ENCODE assay signal across 8 mouse cellular contexts in the genomic region with DNA sequence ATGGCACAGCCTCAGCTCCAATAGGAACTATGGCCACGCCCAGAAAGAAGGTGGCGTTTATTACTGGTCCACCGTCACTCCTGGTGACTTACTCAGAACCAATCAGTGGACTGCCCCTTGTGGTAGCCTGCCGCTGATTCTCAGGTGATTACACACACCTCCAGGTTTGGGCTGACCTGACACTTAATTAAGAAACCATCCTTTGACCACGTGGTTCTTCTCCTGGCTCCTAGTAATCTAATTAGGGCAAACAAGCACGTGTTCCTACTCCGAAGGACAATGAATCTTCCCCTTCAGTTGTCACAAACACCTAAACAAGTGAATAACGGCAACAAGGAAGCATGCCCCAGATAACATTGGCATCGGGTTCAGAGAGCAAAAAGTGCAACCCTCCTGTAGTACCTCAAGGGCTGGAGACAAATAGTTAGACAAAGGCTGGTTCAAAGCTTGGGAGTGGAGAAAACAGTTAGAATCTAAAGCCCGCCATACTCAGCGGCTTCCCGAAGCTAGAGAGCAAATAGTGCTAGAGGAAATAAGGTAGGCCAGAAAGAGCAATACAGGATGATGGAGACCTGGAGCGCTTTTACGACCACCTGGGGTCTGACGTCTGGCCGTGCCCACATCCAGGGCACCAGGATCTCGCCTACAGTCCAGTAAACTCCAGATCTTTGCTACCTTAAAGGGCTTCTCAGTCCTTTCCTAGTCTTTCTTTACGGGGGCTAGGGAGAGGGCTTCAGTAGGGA. TPM values are rescaled to one million over a fixed set of nuclear protein-coding genes. Genes with fewer than 3 reads are reported as not detected.
DNase-seq lines count a peak whose midpoint lies in the region; ATAC-seq lines count a peak whose summit lies in the region.

No protein-coding gene starts in this region.

- peak; percentile 8 for DNase-seq in gastrocnemius, postnatal 10 days
- DNase-seq in gastrocnemius, postnatal 25 days, result no peak
- DNase-seq in cerebellum, adult 9-10 months, result peak; percentile 76
- peak; percentile 61 for DNase-seq in forelimb bud, embryonic 11.5 days (ENCODE audit: low read depth, low spot score)
- DNase-seq in left cerebral cortex, postnatal 25 days (ENCODE audit: low spot score in 2 of 2), result peak; percentile 70 to 83
- peak; percentile 59 for DNase-seq in right cerebral cortex, postnatal 4 days

- peak; percentile 74 for ATAC-seq in inflammation-experienced regulatory T-cells, adult 6 months
- ATAC-seq in megakaryocyte-erythroid progenitor cell, adult 5-6 weeks (replicated peaks; ENCODE audit: low FRiP score, low TSS enrichment, poor library complexity, severe bottlenecking), result peak; percentile 96

- intact Hi-C loops in left cerebral cortex, postnatal 25 days (cut with DNase I), result loop anchor here (5.0 kb wide), 1 partner anchor 71 kb away; no protein-coding TSS in a partner anchor

RNA-seq across cellular contexts. Expression of gene Rdh11, which starts 1.0 kb away (rescaled TPM):
- 1 to 10 TPM; 4.5 to 4.7 TPM for total RNA-seq in gastrocnemius, postnatal 10 days (2021)
- 1 to 10 TPM; 2.4 to 2.7 TPM for total RNA-seq in gastrocnemius, postnatal 25 days (2021)
- polyA plus RNA-seq in inflammation-experienced regulatory T-cells, adult 6 months (2017; shearing (Covaris generic)), result 10 to 100 TPM; 16.9 to 22.4 (median 18.0) TPM
- total RNA-seq in left cerebral cortex, postnatal 25 days (2021), result 10 to 100 TPM; 19.6 to 21.3 TPM
- 17.3 and 24.7 TPM in 2 replicates for total RNA-seq in megakaryocyte-erythroid progenitor cell, adult 5-6 weeks (2014; fragmentation: Nextera tagmentation)
- total RNA-seq in megakaryocyte-erythroid progenitor cell, adult 5-6 weeks (2017), result 29.6 and 30.5 TPM in 2 replicates

RNA-seq across cellular contexts. Expression of gene Rdh12, which starts 17.6 kb away (rescaled TPM):
- under 1 TPM; 0.35 to 0.41 TPM for total RNA-seq in gastrocnemius, postnatal 10 days (2021)
- under 1 TPM; 0.20 to 0.21 TPM for total RNA-seq in gastrocnemius, postnatal 25 days (2021)
- polyA plus RNA-seq in inflammation-experienced regulatory T-cells, adult 6 months (2017; shearing (Covaris generic)), result 10 to 100 TPM; 12.7 to 13.8 (median 13.2) TPM
- 1 to 10 TPM; 1.4 to 2.1 TPM for total RNA-seq in left cerebral cortex, postnatal 25 days (2021)
- 1.2 and 5.7 TPM in 2 replicates for total RNA-seq in megakaryocyte-erythroid progenitor cell, adult 5-6 weeks (2014; fragmentation: Nextera tagmentation)
- 0.19 TPM in 1 of 2 replicates, not detected in the other for total RNA-seq in megakaryocyte-erythroid progenitor cell, adult 5-6 weeks (2017)

RNA-seq across cellular contexts. Expression of gene Vti1b, which starts 18.6 kb away (rescaled TPM):
- 10 to 100 TPM; 50.3 to 60.1 TPM for total RNA-seq in gastrocnemius, postnatal 10 days (2021)
- total RNA-seq in gastrocnemius, postnatal 25 days (2021), result 10 to 100 TPM; 60.1 to 66.5 TPM
- polyA plus RNA-seq in inflammation-experienced regulatory T-cells, adult 6 months (2017; shearing (Covaris generic)), result 10 to 100 TPM; 47.1 to 75.0 (median 63.3) TPM
- 100 to 1,000 TPM; 243 to 249 TPM for total RNA-seq in left cerebral cortex, postnatal 25 days (2021)
- total RNA-seq in megakaryocyte-erythroid progenitor cell, adult 5-6 weeks (2014; fragmentation: Nextera tagmentation), result 40.5 and 50.0 TPM in 2 replicates
- total RNA-seq in megakaryocyte-erythroid progenitor cell, adult 5-6 weeks (2017), result 141 and 215 TPM in 2 replicates
